Mouse (Mus musculus): ENCODE data around the gene Fitm1. TPM values are rescaled to one million over a fixed set of nuclear protein-coding genes. Genes with fewer than 3 reads are reported as not detected.
A peak's percentile ranks its signal among the peaks of the same experiment; 100 is the strongest.

Gene Fitm1
- total and polyA plus RNA-seq, 2 experiments from 2014 or later, result 0.25 TPM; not detected in 1

GRCm38 (mm10) chr14:55590748-55591330, 15.4 kb downstream of the Fitm1 start, which contains the start of gene Psme2:
Gene Psme2, minus strand, starts transcription at chr14:55591113.
- no peak for TF ChIP-seq CTCF (IDR thresholded peaks at IDR 0.05; ENCODE audit: low read depth)
- peak; percentile 96 for ATAC-seq
- Histone ChIP-seq H3K27ac (peak within 1 kb of the TSS; percentile 96), H3K9me3 (ENCODE audit: low read length) (no peaks in the 10 kb centered on the region), H3K9ac (replicated peaks; ENCODE audit: low read length) (peak within 1 kb of the TSS; percentile 72), H3K4me2 (ENCODE audit: low read depth, low read length) (peak within 1 kb of the TSS; percentile 90), H3K36me3 (ENCODE audit: insufficient read depth, low read length) (peaks cover 17% of the 10 kb centered on the region), H3K4me1 (ENCODE audit: insufficient read depth, low read length) (peaks cover 20% of the 10 kb centered on the region), H3K27me3 (ENCODE audit: insufficient read depth, low read length) (no peaks in the 10 kb centered on the region), H3K4me3 (ENCODE audit: low read length) (peak within 1 kb of the TSS; percentile 79)
- under 1% methylated on average over 21 of the region's 22 CpGs for WGBS
- peak; percentile 97 for DNase-seq (ENCODE audit: low spot score)

- H3K4me2 ChIP-seq (ENCODE audit: low read depth, low read length), result peak within 1 kb of the TSS; percentile 90
- peak within 1 kb of the TSS; percentile 72 for H3K9ac ChIP-seq (replicated peaks; ENCODE audit: low read length)
- H3K4me1 ChIP-seq (ENCODE audit: insufficient read depth, low read length), result peaks cover 20% of the 10 kb centered on the region
- peak; percentile 94 for DNase-seq (ENCODE audit: low spot score)
- ATAC-seq, result peak; percentile 89
- H3K36me3 ChIP-seq (ENCODE audit: insufficient read depth, low read length), result peaks cover 23% of the 10 kb centered on the region
- H3K27ac ChIP-seq, result peak within 1 kb of the TSS; percentile 96
- H3K9me3 ChIP-seq (ENCODE audit: low read length), result no peaks in the 10 kb centered on the region
- no peaks in the 10 kb centered on the region for H3K27me3 ChIP-seq (ENCODE audit: insufficient read depth, low read length)
- WGBS, result 0% methylated on average over 33 of the region's 33 CpGs
- peak within 1 kb of the TSS; percentile 79 for H3K4me3 ChIP-seq (ENCODE audit: low read length)
- 0 out of 2 replicates have a peak, but pooled peaks have one; percentile 1 for TF ChIP-seq CTCF (IDR thresholded peaks at IDR 0.05; ENCODE audit: low read depth)
Measured at GRCm38 (mm10) chr14:55591331-55591891, 16.0 kb downstream of the Fitm1 start, which contains the start of gene Rnf31. Gene Rnf31, plus strand, starts transcription at chr14:55591708.

DNA sequence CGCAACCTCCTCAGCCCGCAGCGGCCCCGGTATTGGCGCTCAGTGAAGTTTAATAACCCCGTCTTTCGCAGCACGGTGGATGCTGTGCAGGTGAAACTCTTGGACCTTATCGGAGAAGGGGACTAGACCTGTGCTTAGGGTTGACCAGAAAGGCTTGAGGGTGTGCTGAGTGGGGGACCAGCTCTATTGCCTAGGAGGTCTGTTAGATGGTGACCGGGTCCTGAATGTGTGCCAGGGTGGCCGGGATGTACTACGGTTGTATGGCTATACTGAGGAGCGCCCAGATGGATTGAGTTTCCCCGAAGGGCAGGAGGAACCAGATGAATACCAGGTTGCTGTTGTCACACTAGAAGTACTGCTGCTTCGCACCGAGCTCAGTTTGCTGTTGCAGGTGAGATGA, 16.8 kb downstream of the Fitm1 start:
- peak overlapping the region; percentile 79 for H3K4me3 ChIP-seq (ENCODE audit: low read length)
- no peaks in the 10 kb centered on the region for H3K9me3 ChIP-seq (ENCODE audit: low read length)
- peaks cover 20% of the 10 kb centered on the region for H3K4me1 ChIP-seq (ENCODE audit: insufficient read depth, low read length)
- H3K9ac ChIP-seq (replicated peaks; ENCODE audit: low read length), result peak overlapping the region; percentile 72
- H3K27me3 ChIP-seq (ENCODE audit: insufficient read depth, low read length), result no peaks in the 10 kb centered on the region
- no peak for ATAC-seq
- peak overlapping the region; percentile 96 for H3K27ac ChIP-seq
- TF ChIP-seq CTCF (IDR thresholded peaks at IDR 0.05; ENCODE audit: low read depth), result no peak
- H3K4me2 ChIP-seq (ENCODE audit: low read depth, low read length), result peak overlapping the region; percentile 90
- H3K36me3 ChIP-seq (ENCODE audit: insufficient read depth, low read length), result peaks cover 30% of the 10 kb centered on the region
- DNase-seq (ENCODE audit: low spot score), result no peak
- WGBS, result 7% methylated on average over 16 of the region's 16 CpGs

- Histone ChIP-seq H3K4me3 (ENCODE audit: low read length) (no peak overlapping the region), H3K9ac (replicated peaks; ENCODE audit: low read length) (no peak overlapping the region), H3K27me3 (ENCODE audit: insufficient read depth, low read length) (no peaks in the 10 kb centered on the region), H3K4me2 (ENCODE audit: low read depth, low read length) (no peak overlapping the region), H3K36me3 (ENCODE audit: insufficient read depth, low read length) (peaks cover 57% of the 10 kb centered on the region), H3K9me3 (ENCODE audit: low read length) (no peaks in the 10 kb centered on the region), H3K4me1 (ENCODE audit: insufficient read depth, low read length) (peaks cover 16% of the 10 kb centered on the region), H3K27ac (no peak overlapping the region)
- WGBS, result 63% methylated on average over 13 of the region's 13 CpGs
- ATAC-seq, result no peak
- DNase-seq (ENCODE audit: low spot score), result peak; percentile 48
- TF ChIP-seq CTCF (IDR thresholded peaks at IDR 0.05; ENCODE audit: low read depth), result no peak
Measured at GRCm38 (mm10) chr14:55596036-55596690, 20.7 kb downstream of the Fitm1 start.

DNA sequence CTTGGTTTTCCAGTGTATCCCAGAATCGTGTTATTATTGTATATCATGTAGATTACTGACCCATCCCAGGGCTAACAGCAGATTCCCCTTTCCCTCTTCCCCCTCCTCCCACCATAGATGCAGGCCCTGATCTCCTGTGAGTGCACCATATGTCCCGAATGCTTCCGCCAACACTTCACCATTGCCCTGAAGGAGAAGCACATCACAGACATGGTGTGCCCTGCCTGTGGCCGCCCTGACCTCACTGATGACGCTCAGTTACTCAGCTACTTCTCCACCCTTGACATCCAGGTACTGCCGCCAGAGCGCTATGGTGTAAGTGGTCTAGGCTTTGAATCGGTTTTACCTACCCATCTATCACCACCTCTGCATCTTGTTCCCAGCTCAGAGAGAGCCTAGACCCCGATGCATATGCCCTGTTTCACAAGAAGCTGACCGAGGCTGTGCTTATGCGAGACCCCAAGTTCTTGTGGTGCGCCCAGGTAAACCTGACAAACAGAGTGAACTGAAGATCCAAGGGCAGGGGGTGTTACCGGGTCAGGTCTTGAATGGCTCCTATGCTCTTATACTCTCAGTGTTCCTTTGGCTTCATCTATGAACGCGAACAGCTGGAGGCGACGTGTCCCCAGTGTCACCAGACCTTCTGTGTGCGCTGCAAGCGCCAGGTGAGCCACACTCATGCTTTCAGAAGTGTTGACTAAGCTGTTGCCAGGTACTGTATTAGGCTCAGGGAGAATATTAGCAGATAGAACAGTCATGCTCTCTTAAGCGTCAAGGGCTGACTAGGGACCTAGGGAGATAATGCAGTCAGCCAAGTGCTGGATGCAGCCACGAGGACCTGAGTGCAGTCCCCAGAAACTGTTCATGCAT, 23.3 kb downstream of the Fitm1 start:
- Histone ChIP-seq H3K4me2 (ENCODE audit: low read depth, low read length) (no peak overlapping the region), H3K4me3 (ENCODE audit: low read length) (no peak overlapping the region), H3K27ac (no peak overlapping the region), H3K4me1 (ENCODE audit: insufficient read depth, low read length) (no peaks in the 10 kb centered on the region), H3K9me3 (ENCODE audit: low read length) (no peaks in the 10 kb centered on the region), H3K36me3 (ENCODE audit: insufficient read depth, low read length) (peaks cover 75% of the 10 kb centered on the region), H3K9ac (replicated peaks; ENCODE audit: low read length) (no peak overlapping the region), H3K27me3 (ENCODE audit: insufficient read depth, low read length) (no peaks in the 10 kb centered on the region)
- no peak for TF ChIP-seq CTCF (IDR thresholded peaks at IDR 0.05; ENCODE audit: low read depth)
- DNase-seq (ENCODE audit: low spot score) (no peak), ATAC-seq (no peak)
- 94% methylated on average over 21 of the region's 21 CpGs for WGBS

GRCm38 (mm10) chr14:55603271-55603632, 27.8 kb downstream of the Fitm1 start, which contains the start of gene Irf9:
Gene Irf9, plus strand, starts transcription at chr14:55603571.
- Histone ChIP-seq H3K4me1 (ENCODE audit: insufficient read depth, low read length) (no peaks in the 10 kb centered on the region), H3K36me3 (ENCODE audit: insufficient read depth, low read length) (peaks cover 61% of the 10 kb centered on the region), H3K27ac (peak within 1 kb of the TSS; percentile 62), H3K27me3 (ENCODE audit: insufficient read depth, low read length) (no peaks in the 10 kb centered on the region), H3K9me3 (ENCODE audit: low read length) (no peaks in the 10 kb centered on the region), H3K9ac (replicated peaks; ENCODE audit: low read length) (peak within 1 kb of the TSS; percentile 33; the same call in 1 of the 2 replicates), H3K4me3 (ENCODE audit: low read length) (peak within 1 kb of the TSS; percentile 29), H3K4me2 (ENCODE audit: low read depth, low read length) (peak within 1 kb of the TSS; percentile 50)
- ATAC-seq (no peak), DNase-seq (ENCODE audit: low spot score) (no peak)
- WGBS, result 88% methylated on average over 7 of the region's 7 CpGs
- TF ChIP-seq CTCF (IDR thresholded peaks at IDR 0.05; ENCODE audit: low read depth), result no peak

Measured in hindbrain, postnatal 0 days (tissue).